Mouse (Mus musculus) heart, postnatal 14 days (tissue): Measurements from ENCODE around the gene Calcrl. TPM values are rescaled to one million over a fixed set of nuclear protein-coding genes. Genes with fewer than 3 reads are reported as not detected.

Experiments used
- DNase-seq, 2 experiments: peaks; one replicate each; pipeline ENCODE4 v3.0.0; 2021 to 2022
- intact Hi-C: fragments of 180-260 bp; cut with DNase I; formaldehyde crosslinking; loops from one replicate; pipeline ENCODE4 v1.15.1; 2025
- long read RNA-seq, 2 experiments: library from polyadenylated mRNA; stranded (forward); transcript quantifications; one replicate each; pipeline ENCODE4 v2.0.0; 2021
- total RNA-seq, 2 experiments: library from RNA; stranded (reverse); gene quantifications; 2 replicates each; pipeline ENCODE4 v1.2.3; 2021

The Calcrl gene
- total RNA-seq, result 10 to 100 TPM; 45.2 to 45.3 TPM
- long read RNA-seq, experiment 1, partial matches to known transcripts, result 1 of 5 reads
- long read RNA-seq, experiment 1, other reads (novel, unspliced or antisense), result 4 of 5 reads
- long read RNA-seq, experiment 2, partial matches to known transcripts, result 0 of 5 reads
- long read RNA-seq, experiment 2, other reads (novel, unspliced or antisense), result 5 of 5 reads

DNA sequence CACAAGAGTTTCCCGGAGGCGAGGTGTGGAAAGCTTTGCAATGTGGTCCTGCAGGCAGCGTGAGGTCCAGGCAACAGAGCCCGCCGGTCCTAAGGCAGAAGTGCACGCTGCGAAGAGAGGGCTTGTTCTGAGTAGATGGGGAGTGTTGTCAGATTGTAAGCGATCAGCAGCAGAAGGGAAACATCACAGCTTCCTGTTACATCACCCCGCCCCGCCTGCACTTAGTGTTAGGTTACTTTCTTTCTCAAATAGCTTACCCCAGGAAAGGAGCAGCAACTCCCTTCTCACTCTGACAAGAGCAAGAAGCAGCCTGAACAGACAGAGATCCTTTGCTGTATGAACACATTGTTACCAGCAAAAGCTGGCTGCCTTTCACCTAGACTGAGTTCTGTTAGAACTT, at the start of gene Calcrl:
Gene Calcrl (minus strand): TSS at position 274 of the 400 bp plus-strand sequence.
- DNase-seq, result peak; percentile 75 to 78
- intact Hi-C loops, result loop anchor here (2.0 to 5.0 kb wide), 2 partner anchors 163 to 238 kb away; no protein-coding TSS in a partner anchor

GRCm38 (mm10) chr2:84474651-84475050, 49.4 kb upstream of the Calcrl start:
- peak; percentile 24 to 56 for DNase-seq
- intact Hi-C loops, result no loop called here

DNA sequence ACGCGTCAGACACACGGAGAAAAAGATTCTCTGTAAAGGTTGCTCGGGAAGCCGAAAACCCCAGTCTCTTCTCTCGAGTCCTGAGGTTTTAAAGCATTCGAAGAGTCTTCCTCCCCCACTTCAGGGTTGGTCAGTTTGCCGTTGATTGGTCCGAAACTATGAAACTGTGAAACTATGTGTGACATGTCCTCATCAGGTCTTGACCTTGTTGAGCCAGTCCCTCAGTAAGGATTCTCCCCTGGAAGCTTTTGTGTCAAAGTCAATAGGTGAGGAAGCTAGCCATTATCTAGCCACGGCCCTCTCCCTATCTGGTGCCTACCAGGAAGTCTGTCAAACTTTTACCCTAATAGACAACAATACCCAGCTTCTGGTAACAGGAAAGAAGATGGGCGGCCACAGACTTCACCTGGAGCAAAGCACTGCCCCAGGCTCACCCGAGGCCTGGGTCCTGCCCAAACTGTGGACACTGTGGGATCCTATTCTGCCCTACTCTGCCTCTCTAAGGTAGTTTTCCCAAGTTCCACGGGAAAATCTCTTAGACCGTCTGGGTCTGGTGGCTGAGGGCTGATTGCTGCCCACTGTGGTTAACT, 48.8 kb upstream of the Calcrl start:
- intact Hi-C loops, result no loop called here
- no peak for DNase-seq

GRCm38 (mm10) chr2:84467391-84467790, 42.2 kb upstream of the Calcrl start:
- intact Hi-C loops, result no loop called here

GRCm38 (mm10) chr2:84464956-84465355, 39.7 kb upstream of the Calcrl start:
- DNase-seq, result no peak
- intact Hi-C loops, result loop anchor here (5.0 kb wide), 1 partner anchor 142 kb away; no protein-coding TSS in a partner anchor

More at GRCm38 (mm10) chr2:84467391-84467790, 42.2 kb upstream of the Calcrl start:
- no peak for DNase-seq

GRCm38 (mm10) chr2:84462411-84462810, 37.2 kb upstream of the Calcrl start:
- intact Hi-C loops, result loop anchor here (5.0 kb wide), 1 partner anchor 145 kb away; no protein-coding TSS in a partner anchor
- no peak for DNase-seq

DNA sequence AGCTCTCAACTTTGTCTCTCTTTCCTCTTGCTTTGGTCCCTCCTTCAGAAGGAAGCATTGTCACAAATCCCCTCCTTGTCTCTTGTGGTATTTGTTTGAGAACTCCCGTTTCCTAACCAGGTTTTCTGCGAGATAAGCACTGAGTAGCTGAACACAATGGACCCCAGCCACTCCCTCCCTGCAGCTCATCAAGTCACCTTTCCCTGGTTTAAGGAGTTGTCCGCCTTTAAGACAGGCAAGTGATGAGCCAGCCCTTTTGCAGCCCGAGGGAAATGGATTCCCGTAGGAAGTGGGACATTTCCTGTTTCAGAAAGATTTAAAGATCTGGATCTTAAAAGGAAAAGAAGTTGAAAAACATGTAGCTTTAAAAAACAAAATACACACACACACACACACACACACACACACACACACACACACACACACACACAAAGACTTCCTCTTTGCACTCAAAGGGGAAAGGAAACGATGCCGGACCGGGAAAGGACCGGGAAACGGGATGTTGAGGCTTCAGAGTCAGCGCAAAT, 34.5 kb upstream of the Calcrl start:
- DNase-seq, result peak; percentile 42 to 52
- intact Hi-C loops, result loop anchor here (5.0 to 10.0 kb wide), 3 partner anchors 148 to 345 kb away; no protein-coding TSS in a partner anchor

- intact Hi-C loops, result loop anchor here (5.0 to 10.0 kb wide), 2 partner anchors 205 to 348 kb away; no protein-coding TSS in a partner anchor
- DNase-seq, result no peak
Observed at GRCm38 (mm10) chr2:84457221-84457620, 32.0 kb upstream of the Calcrl start.

GRCm38 (mm10) chr2:84455236-84455799, 30.1 kb upstream of the Calcrl start:
- intact Hi-C loops, result loop anchor here (1.0 to 10.0 kb wide), 3 partner anchors 24 to 349 kb away; no protein-coding TSS in a partner anchor
- DNase-seq, result peak; percentile 35 to 74

DNA sequence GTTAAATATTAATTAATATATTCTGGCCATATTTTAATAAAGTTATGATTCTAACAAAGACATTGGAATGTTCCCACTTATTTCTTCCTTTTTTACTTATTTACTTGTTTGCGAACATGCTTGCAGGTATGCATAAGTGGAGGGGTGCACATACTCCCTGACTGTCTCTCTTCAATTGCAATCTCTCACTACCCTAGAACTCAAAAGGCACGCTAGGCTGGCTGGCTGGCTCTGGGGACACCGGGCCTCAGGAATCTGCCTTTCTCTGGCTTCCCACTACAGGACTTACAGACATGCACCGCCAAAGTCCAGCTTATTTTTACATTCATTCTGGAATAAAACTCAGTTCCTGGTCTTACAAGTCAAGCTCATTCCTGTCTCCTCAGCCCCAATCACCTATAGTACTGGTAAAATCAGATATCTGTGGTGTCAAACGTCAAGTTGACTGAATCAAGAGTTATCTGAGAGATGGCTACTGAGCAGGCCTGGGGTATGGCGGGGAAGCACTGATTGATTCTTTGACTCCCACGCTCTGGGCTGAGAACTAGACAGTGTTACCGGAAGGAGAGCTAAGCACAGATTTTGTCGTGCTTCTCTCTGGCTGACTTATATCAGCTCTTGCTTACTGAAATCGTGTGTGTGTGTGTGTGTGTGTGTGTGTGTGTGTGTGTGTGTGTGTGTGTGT, 29.5 kb upstream of the Calcrl start:
- intact Hi-C loops, result loop anchor here (1.0 to 10.0 kb wide), 3 partner anchors 25 to 350 kb away; no protein-coding TSS in a partner anchor
- no peak for DNase-seq

DNA sequence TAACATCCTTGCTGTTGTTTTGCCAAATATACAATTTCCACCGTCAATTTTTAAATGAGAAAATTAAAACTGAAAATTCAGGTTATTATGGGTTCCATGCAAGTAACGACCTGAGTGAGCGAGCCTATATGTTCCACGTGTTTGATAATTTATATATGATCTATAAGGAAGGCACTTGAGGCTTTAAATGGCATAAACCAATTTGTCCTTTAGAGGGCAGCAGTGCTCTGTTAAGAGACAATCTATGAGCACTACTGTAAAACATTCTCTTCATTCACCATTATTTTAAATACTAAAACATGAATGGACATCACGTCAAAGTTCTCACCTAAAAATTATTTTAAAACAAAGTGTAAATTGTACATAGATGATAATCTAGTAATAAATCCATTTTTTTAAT, 28.8 kb upstream of the Calcrl start:
- intact Hi-C loops, result loop anchor here (10.0 kb wide), 1 partner anchor 351 kb away; no protein-coding TSS in a partner anchor
- DNase-seq, result peak in 1 of 2 experiments; percentile 36

DNA sequence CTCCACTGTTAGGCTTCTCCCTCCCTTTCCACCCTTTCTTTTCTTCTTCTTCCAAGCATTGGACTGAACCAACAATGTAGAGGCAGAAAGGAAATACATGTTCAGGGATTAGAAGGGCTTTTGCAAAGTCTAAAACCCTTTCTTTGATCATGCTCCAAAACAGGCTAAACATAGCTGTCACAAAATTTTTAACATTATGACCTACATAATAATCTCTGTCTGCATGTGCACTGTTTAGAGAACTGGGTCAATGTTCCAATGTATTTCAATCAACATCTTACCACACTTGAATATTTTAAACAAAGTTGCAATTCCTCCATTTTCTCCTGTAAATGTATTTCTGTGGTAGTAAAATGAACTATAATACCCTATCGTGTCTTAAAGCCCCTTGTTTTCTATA, 20.3 kb upstream of the Calcrl start:
- intact Hi-C loops, result no loop called here
- DNase-seq, result no peak

DNA sequence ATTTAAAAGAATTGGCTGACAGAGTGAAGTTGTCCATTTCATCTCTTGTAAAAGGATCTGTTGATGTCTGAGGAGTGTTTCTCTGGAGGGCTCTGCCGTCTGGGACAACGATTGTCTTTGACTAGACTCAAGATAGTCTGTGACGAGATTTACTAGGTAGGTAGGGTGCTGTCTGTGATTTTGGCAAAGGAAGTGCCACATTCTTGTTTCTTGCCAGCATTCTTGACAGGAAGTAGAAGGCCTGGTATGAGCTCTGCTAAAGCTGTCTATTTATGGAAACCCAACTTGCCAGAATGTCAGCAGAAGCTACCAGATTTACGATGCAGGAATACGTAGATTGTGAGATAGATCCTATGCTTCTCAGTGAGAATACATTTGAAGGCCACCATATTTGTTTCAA, 16.7 kb upstream of the Calcrl start:
- intact Hi-C loops, result no loop called here
- peak in 1 of 2 experiments; percentile 33 for DNase-seq

DNA sequence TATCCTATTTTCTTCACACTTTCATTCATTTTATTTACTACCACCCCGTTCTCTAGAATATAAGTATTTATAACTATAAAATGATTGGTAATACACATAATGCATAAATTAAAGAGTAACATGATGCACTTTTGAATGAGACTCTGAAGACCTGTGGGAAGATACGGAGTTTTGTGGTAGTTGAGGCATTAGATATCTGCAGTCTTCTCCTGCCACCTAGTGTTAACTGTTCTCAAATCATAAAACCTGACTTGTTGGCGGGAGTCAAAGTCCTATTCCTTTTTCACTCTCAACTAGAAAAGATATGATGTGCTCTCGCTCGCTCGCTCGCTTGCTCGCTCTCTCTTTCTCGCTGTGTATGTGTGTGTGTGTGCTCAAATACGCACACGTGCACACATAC, 4.5 kb upstream of the Calcrl start:
- intact Hi-C loops, result loop anchor here (1.0 to 5.0 kb wide), 3 partner anchors 167 to 392 kb away; no protein-coding TSS in a partner anchor
- peak in 1 of 2 experiments; percentile 44 for DNase-seq

DNA sequence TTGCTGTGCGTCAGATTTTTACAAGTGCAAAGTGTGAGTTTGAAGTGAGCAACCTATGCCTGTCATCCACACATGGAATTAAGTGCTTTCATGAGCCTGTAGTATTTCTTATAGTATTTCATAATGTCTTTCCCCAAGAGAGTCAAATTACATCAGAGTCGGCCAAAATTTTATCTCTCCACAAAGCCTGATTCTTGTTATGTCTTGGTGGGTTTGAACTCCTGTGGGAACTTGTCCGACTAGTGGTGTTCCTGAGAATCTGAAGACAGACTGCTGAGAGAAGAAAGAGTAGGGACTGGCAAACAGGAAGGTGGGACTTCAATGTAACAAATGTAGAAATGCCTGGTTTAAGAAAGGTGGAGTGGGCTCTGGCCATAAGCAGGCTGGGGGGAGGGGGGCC, 3.6 kb upstream of the Calcrl start:
- no peak for DNase-seq
- intact Hi-C loops, result loop anchor here (1.0 to 5.0 kb wide), 3 partner anchors 167 to 392 kb away; no protein-coding TSS in a partner anchor

GRCm38 (mm10) chr2:84426531-84426930, 1.3 kb upstream of the Calcrl start:
- intact Hi-C loops, result loop anchor here (2.0 to 5.0 kb wide), 2 partner anchors 134 to 164 kb away; no protein-coding TSS in a partner anchor
- DNase-seq, result no peak

DNA sequence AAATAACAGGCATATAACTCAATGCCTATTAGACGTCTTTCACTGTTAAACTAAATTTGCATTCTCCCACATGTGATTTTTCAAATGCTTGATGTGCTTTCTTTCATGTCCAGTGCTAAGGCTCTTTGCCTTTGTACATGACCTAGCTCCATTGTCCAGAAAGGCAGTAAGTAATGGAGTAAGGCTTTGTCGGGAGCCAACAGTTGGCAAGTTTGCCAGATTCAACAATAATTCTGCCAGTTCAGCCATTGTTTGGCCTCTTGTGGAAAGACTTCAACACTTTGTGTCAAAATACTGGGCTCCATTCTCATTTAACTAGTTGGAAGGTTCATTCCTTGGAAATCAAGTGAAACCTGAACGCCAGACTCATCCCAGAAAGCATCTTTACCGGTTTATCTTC, 8.7 kb downstream of the Calcrl start:
- DNase-seq, result peak in 1 of 2 experiments; percentile 32
- intact Hi-C loops, result no loop called here

DNA sequence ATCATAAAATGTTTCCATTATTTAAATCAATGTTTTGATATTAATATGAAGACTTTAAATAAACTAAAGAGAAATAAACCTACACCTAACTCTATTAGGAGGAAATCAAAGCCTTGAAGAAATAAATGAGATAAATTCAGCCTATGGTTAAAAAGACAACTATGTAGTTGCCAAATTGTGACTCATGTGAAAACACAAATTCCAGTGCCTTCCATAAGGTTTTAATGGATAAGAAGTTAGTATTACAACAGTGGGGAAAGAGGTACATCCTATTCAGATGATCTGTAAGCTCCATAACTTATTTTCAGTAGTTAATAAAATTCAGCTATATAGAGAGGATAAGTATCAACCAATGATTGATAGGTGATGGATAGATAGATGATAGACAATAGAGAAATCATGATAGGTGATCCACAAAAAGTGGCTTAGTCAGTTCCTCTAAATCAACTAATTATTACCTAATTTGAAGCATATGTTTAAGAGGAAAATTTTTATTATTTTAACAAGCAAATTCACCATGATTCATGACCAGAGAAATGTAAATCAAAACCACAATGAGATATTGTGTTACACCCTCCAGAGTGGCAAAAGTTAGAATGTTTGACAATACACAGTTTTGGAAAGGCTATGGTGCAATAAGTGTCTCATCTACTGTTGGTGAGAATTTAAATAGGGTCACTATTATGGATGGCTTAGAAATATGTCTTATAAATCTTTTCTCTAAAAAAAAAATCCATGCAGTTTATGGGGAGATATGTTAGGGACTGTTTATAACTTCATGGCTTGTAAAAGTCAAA, 15.2 kb downstream of the Calcrl start:
- DNase-seq, result no peak
- intact Hi-C loops, result no loop called here

- intact Hi-C loops, result no loop called here
- no peak for DNase-seq
Observed at GRCm38 (mm10) chr2:84404834-84405233, 20.4 kb downstream of the Calcrl start.
